Mouse (Mus musculus): ENCODE results near the gene Olfr303.
"Not testable (repeated sequence)": the region's sequence is repeated elsewhere in the genome, so short reads cannot be mapped to it uniquely, and the experiment has no call there.

The Olfr303 gene

DNA sequence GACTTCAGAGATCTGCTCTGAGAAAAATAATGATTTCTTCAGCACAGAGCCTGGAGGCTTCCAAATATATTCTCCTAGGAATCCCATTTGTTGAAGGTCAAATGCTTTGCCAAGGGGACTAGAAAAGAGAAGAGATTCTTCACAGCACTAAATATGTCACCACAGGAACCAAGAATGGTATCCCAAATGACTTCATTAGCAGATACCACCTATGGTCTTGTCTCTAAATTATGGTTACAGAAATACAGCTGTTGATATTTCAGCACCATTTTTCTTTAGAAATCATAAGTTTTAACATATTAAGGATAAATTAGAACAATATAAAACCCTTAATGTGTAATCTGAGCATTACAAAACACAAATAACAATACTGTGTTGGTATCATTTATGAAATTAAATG lies at the start of gene Olfr303:
Gene Olfr303 (minus strand): TSS at position 101 of the 400 bp plus-strand sequence.
- no peak for DNase-seq (ENCODE audit: low read depth)

DNA sequence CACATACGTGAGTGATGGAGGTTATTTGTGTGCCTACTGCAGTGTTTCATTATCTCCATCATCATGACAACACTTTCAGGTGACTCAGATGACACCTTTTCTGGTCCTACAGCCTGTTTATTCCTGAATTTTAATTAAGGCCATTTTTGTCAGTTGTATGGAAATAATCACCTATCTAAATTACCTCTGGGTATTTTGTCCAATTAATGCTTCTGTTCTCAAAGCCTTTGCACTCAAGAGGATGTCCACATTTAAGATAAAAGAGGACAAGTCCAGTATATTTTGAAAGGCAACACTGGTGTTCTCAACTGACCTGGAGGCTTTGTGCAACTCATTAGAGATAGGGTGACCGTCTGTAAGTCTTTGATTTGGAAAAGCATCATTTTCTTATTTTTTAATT lies 6.0 kb upstream of the Olfr303 start, which contains the start of gene Olfr301:
Gene Olfr301 (plus strand): TSS at position 301 of the 400 bp plus-strand sequence.
- no peak for DNase-seq (ENCODE audit: low read depth)

DNA sequence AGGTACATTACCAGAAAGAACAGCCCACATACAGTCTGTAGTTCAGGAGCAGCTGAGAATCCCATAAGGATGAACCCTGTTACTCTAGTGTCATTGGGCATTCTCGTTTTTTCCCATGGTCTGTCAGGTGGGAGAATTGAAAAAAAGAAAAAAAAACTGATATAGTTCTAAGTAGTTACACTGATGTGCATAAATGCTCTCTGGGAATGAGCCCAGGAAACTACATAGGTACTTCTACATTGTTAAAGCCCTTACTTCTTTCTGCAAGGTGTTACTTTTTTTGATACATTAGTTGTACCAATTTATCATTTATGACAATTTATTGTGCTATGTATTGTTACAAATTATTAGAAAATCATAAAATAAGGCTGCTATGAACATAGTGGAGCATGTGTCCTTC lies 11.0 kb downstream of the Olfr303 start, which contains the start of gene Olfr304:
Gene Olfr304 (minus strand): TSS at position 101 of the 400 bp plus-strand sequence.
- no peak for DNase-seq (ENCODE audit: low read depth)

DNA sequence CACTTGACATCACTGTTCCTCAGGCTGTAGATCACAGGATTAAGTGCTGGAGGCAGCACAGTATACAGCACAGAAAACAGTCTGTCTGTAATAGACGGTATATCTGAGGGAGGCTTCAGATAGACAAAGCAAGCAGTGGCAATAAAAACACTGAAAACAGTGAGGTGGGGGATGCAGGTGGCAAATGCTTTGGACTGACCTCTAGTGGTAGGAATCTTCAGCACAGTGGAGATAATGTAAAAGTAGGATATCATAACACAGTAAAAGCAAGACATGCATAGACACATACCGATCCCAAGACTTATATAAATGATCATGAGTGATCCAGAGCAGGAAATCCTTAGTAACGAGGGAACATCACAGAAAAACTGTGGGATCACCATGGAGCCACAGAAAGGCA lies 11.8 kb downstream of the Olfr303 start:
- peak; percentile 1 for DNase-seq (ENCODE audit: low read depth)

DNA sequence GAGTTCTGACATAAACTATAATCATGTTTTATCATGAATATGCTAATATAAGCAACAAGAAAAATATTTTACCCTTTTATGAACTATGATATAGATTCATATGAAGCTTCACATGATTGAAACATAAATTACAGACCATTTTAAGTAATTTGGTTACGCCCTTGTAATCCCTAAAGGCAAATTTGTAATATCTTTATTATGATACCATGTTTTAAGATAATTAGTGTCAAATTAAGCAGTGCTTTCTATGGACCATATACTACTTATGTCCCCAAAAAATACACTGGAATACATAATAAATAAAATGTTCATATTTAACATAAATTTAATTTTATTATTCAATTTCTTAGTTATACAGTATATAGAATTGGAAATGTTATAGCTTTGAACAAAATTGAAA lies 30.8 kb downstream of the Olfr303 start, which contains the start of gene Olfr305:
Gene Olfr305 (minus strand): TSS at position 101 of the 400 bp plus-strand sequence.
- no peak for DNase-seq (ENCODE audit: low read depth)

DNA sequence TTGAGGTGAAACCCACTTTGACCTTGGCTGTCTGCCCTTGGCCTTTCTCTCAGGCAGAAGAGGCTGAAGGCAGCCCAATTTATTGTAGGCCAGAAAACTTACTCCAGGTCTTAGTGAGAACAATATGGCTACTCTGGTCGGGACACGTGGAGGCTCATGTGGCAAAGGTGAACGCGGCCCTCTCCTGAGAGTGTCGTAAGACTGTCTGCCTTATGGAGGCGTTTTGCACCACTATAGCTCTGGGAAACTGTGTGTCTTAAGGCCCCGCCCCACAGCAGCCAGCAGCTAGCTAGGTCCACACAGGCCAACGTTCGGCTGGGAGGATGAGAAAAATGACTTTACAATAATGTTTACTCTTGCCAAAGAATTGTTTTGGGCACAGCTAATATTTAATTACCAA lies 51.3 kb downstream of the Olfr303 start:
- not testable (repeated sequence) for DNase-seq (ENCODE audit: low read depth)

DNA sequence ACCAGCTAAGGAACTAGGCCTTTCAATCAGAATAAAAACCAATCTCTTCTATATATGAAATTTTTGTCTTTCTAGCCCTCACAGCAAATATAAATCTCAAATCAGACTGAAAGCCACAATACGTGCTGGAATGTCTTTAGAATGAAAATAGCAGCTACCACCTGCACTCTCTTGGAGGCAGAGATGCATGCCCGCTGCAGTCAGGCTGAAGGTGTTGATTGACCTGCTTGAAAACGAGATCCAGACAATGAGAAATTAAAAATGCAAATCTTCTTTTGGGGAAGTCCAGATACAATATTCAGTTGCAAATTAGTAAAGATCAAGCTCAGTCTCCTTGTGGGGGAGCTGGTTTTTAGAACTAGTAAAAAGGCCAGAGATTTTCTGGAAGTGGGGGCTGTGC lies 53.3 kb downstream of the Olfr303 start:
- no peak for DNase-seq (ENCODE audit: low read depth)

DNA sequence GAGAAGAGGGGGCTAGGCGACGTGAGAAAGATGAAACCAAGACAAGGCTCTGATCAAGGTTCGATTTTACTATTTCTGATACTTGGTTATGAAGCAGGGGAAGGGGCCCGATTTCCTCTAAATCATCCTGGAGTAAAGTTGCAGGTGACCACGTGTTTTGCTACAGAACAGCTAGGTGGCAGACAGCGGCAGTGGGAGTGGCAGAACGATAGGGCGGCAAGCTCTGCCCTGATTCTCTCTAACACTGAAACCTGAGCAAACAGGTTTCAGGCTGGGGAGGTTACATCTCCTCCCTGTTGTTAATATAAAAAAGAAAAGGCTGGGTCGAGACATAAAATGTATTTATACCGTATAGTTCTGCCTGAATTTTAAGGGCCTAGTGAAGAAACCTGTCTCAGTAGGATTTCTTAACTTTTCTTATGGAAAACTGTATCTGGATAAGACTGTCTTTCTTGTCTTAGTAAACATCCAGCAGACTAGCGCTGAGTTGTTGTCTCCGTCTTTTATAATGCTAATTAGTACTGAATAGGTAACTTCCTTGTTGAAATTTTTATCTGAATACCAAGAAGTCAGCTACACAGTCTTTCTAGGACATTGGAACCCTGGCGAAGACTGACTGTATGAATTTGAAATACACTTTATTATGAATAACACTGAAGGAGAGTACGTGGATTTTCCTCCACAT lies 54.6 kb downstream of the Olfr303 start:
- DNase-seq (ENCODE audit: low read depth): no peak
